Mouse (Mus musculus) heart, embryonic 12.5 days (tissue): Measurements from ENCODE around the gene Cd151. TPM values are rescaled to one million over a fixed set of nuclear protein-coding genes. Genes with fewer than 3 reads are reported as not detected.

Experiments
- ATAC-seq: fragments of 200-750 bp; cut with Nextera tagmentation; 2 replicates; pipeline ENCODE4 v1.8.0; 2017; ENCODE audit warnings: moderate TSS enrichment, moderate library complexity; ENCODE audit not compliant: insufficient number of reproducible peaks, low FRiP score
- H3K27ac ChIP-seq: fragments of 300-500 bp; sonication (generic); 2 replicates; pipeline ENCODE4 v1.5.1; 2016; ENCODE audit warnings: mild to moderate bottlenecking, moderate library complexity; ENCODE audit not compliant: poor library complexity, severe bottlenecking
- H3K27me3 ChIP-seq: fragments of 300-500 bp; sonication (generic); replicated peaks from 2 replicates; pipeline ENCODE4 v1.6.1; 2016; ENCODE audit warnings: mild to moderate bottlenecking, moderate library complexity
- H3K36me3 ChIP-seq: fragments of 300-500 bp; sonication (generic); 2 replicates; pipeline ENCODE4 v1.6.1; 2016; ENCODE audit warnings: mild to moderate bottlenecking, moderate library complexity
- H3K4me1 ChIP-seq: fragments of 300-500 bp; sonication (generic); replicated peaks from 2 replicates; pipeline ENCODE4 v1.6.1; 2016; ENCODE audit warnings: mild to moderate bottlenecking
- H3K4me2 ChIP-seq: fragments of 300-500 bp; sonication (generic); 2 replicates; pipeline ENCODE4 v1.6.1; 2016; ENCODE audit warnings: mild to moderate bottlenecking, moderate library complexity
- H3K4me3 ChIP-seq: fragments of 300-500 bp; sonication (generic); 2 replicates; pipeline ENCODE4 v1.5.1; 2016; ENCODE audit warnings: mild to moderate bottlenecking
- H3K9ac ChIP-seq: fragments of 300-500 bp; sonication (generic); 2 replicates; pipeline ENCODE4 v1.6.1; 2016; ENCODE audit warnings: mild to moderate bottlenecking, moderate library complexity
- H3K9me3 ChIP-seq: fragments of 300-500 bp; sonication (generic); replicated peaks from 2 replicates; pipeline ENCODE4 v1.6.1; 2016; ENCODE audit warnings: mild to moderate bottlenecking, moderate library complexity
- WGBS: fragments of 180-500 bp; shearing (Covaris S2); methylation state at CpG from one replicate; pipeline ENCODE4 v1.1.7; 2016; 5-methylcytosine and 5-hydroxymethylcytosine counted together
- polyA plus RNA-seq: library from polyadenylated mRNA; unstranded; fragments of >200 nt; fragmentation: Nextera tagmentation; extraction: Ambion mirVana; gene quantifications from 2 replicates; pipeline ENCODE4 v1.2.1, GENCODE M21; 2016

The Cd151 gene
- polyA plus RNA-seq, 1 experiment from 2014 or later: 30.6 TPM

- no peaks in the 10 kb centered on the region for H3K9me3 ChIP-seq
- H3K27ac ChIP-seq: no peak overlapping the region
- peaks cover 20% of the 10 kb centered on the region for H3K36me3 ChIP-seq
- H3K4me2 ChIP-seq: no peak overlapping the region
- no peak overlapping the region for H3K9ac ChIP-seq
- peaks cover 55% of the 10 kb centered on the region for H3K27me3 ChIP-seq
- ATAC-seq: no peak
- no peak overlapping the region for H3K4me3 ChIP-seq
- 63% methylated on average over 5 of the region's 5 CpGs for WGBS
- peaks cover 44% of the 10 kb centered on the region for H3K4me1 ChIP-seq
Measured at GRCm38 (mm10) chr7:141460001-141460390, 7.2 kb upstream of the Cd151 start.

- H3K9me3 ChIP-seq: no peaks in the 10 kb centered on the region
- H3K9ac ChIP-seq: peak within 1 kb of the TSS; percentile 77
- no peak within 1 kb of the TSS for H3K27ac ChIP-seq
- H3K27me3 ChIP-seq: peaks cover 61% of the 10 kb centered on the region
- H3K36me3 ChIP-seq: peaks cover 20% of the 10 kb centered on the region
- 69% methylated on average over 15 of the region's 15 CpGs for WGBS
- no peak for ATAC-seq
- peak within 1 kb of the TSS; percentile 96 for H3K4me2 ChIP-seq
- H3K4me3 ChIP-seq: peak within 1 kb of the TSS; percentile 62
- H3K4me1 ChIP-seq: peaks cover 49% of the 10 kb centered on the region
Measured at GRCm38 (mm10) chr7:141460391-141461113, 6.6 kb upstream of the Cd151 start, which contains the start of gene Cracr2b. Cracr2b (plus strand) TSS chr7:141461094.

GRCm38 (mm10) chr7:141461521-141462332 is 5.5 kb upstream of the Cd151 start:
- 2% methylated on average over 56 of the region's 59 CpGs for WGBS
- Histone ChIP-seq H3K4me3 (peak overlapping the region; percentile 62), H3K36me3 (peaks cover 20% of the 10 kb centered on the region), H3K27ac (no peak overlapping the region), H3K9me3 (no peaks in the 10 kb centered on the region), H3K4me2 (peak overlapping the region; percentile 96), H3K27me3 (peaks cover 67% of the 10 kb centered on the region), H3K4me1 (peaks cover 49% of the 10 kb centered on the region), H3K9ac (peak overlapping the region; percentile 77)
- ATAC-seq: no peak

GRCm38 (mm10) chr7:141462333-141462821 is 4.8 kb upstream of the Cd151 start:
- Histone ChIP-seq H3K36me3 (peaks cover 20% of the 10 kb centered on the region), H3K9me3 (no peaks in the 10 kb centered on the region), H3K27me3 (peaks cover 67% of the 10 kb centered on the region), H3K27ac (no peak overlapping the region), H3K4me3 (peak overlapping the region; percentile 62), H3K9ac (peak overlapping the region; percentile 77), H3K4me2 (peak overlapping the region; percentile 96), H3K4me1 (peaks cover 52% of the 10 kb centered on the region)
- no peak for ATAC-seq
- WGBS: 18% methylated on average over 5 of the region's 5 CpGs

- H3K27me3 ChIP-seq: peaks cover 67% of the 10 kb centered on the region
- H3K9me3 ChIP-seq: no peaks in the 10 kb centered on the region
- ATAC-seq: no peak
- 26% methylated on average over 12 of the region's 12 CpGs for WGBS
- H3K36me3 ChIP-seq: peaks cover 11% of the 10 kb centered on the region
- H3K4me2 ChIP-seq: peak overlapping the region; percentile 63
- H3K9ac ChIP-seq: peak overlapping the region; percentile 53
- H3K4me3 ChIP-seq: peak overlapping the region; percentile 36
- peak overlapping the region; percentile 61 for H3K27ac ChIP-seq
- H3K4me1 ChIP-seq: peaks cover 63% of the 10 kb centered on the region
Measured at GRCm38 (mm10) chr7:141463824-141464602, 3.2 kb upstream of the Cd151 start.

GRCm38 (mm10) chr7:141464603-141465201 is 2.5 kb upstream of the Cd151 start:
- WGBS: 6% methylated on average over 33 of the region's 38 CpGs
- Histone ChIP-seq H3K27me3 (peaks cover 62% of the 10 kb centered on the region), H3K9ac (peak overlapping the region; percentile 53), H3K27ac (no peak overlapping the region), H3K4me2 (peak overlapping the region; percentile 63), H3K9me3 (no peaks in the 10 kb centered on the region), H3K4me3 (peak overlapping the region; percentile 36), H3K36me3 (peaks cover 10% of the 10 kb centered on the region), H3K4me1 (peaks cover 70% of the 10 kb centered on the region)
- ATAC-seq: no peak

GRCm38 (mm10) chr7:141465388-141466044 is 1.7 kb upstream of the Cd151 start:
- Histone ChIP-seq H3K27ac (peak overlapping the region; percentile 36; the same call in 1 of the 2 replicates), H3K27me3 (peaks cover 54% of the 10 kb centered on the region), H3K36me3 (peaks cover 14% of the 10 kb centered on the region), H3K4me1 (peaks cover 78% of the 10 kb centered on the region), H3K9ac (peak overlapping the region; percentile 53), H3K9me3 (no peaks in the 10 kb centered on the region), H3K4me2 (peak overlapping the region; percentile 63), H3K4me3 (no peak overlapping the region)
- 40% methylated on average over 8 of the region's 10 CpGs for WGBS
- ATAC-seq: no peak

- no peak for ATAC-seq
- no peaks in the 10 kb centered on the region for H3K9me3 ChIP-seq
- peaks cover 75% of the 10 kb centered on the region for H3K4me1 ChIP-seq
- H3K27ac ChIP-seq: peak overlapping the region; percentile 36; the same call in 1 of the 2 replicates
- WGBS: 55% methylated on average over 7 of the region's 7 CpGs
- H3K4me3 ChIP-seq: no peak overlapping the region
- H3K4me2 ChIP-seq: 0 out of 2 replicates have a peak overlapping the region, but pooled peaks have one; percentile 63
- peaks cover 19% of the 10 kb centered on the region for H3K36me3 ChIP-seq
- H3K9ac ChIP-seq: 0 out of 2 replicates have a peak overlapping the region, but pooled peaks have one; percentile 53
- H3K27me3 ChIP-seq: peaks cover 49% of the 10 kb centered on the region
Measured at GRCm38 (mm10) chr7:141466045-141466394, 1.2 kb upstream of the Cd151 start.

GRCm38 (mm10) chr7:141466607-141467148 is 514 bp upstream of the Cd151 start:
- no peak for ATAC-seq
- Histone ChIP-seq H3K9me3 (no peaks in the 10 kb centered on the region), H3K9ac (peak overlapping the region; percentile 87), H3K4me3 (peak overlapping the region; percentile 73), H3K36me3 (peaks cover 25% of the 10 kb centered on the region), H3K4me2 (peak overlapping the region; percentile 93), H3K27ac (peak overlapping the region; percentile 99), H3K27me3 (peaks cover 44% of the 10 kb centered on the region), H3K4me1 (peaks cover 72% of the 10 kb centered on the region)
- 60% methylated on average over 10 of the region's 10 CpGs for WGBS

- peaks cover 30% of the 10 kb centered on the region for H3K27me3 ChIP-seq
- H3K4me3 ChIP-seq: peak overlapping the region; percentile 73
- peaks cover 64% of the 10 kb centered on the region for H3K4me1 ChIP-seq
- no peaks in the 10 kb centered on the region for H3K9me3 ChIP-seq
- 8% methylated on average over 5 of the region's 5 CpGs for WGBS
- peaks cover 36% of the 10 kb centered on the region for H3K36me3 ChIP-seq
- peak overlapping the region; percentile 87 for H3K9ac ChIP-seq
- H3K4me2 ChIP-seq: peak overlapping the region; percentile 93
- peak overlapping the region; percentile 99 for H3K27ac ChIP-seq
- no peak for ATAC-seq
Measured at GRCm38 (mm10) chr7:141468164-141468521, 951 bp downstream of the Cd151 start.
